Mouse (Mus musculus) retina, postnatal 1 day (tissue): ENCODE measurements around the gene B3gnt2.

Source experiments
- DNase-seq: peaks from one replicate; pipeline ENCODE4 v3.0.0-alpha.2; 2012

B3gnt2 gene

GRCm38 (mm10) chr11:22846960-22847731 lies 13.6 kb downstream of the B3gnt2 start:
- no peak for DNase-seq

- no peak for DNase-seq
Observed at GRCm38 (mm10) chr11:22846093-22846835, 14.5 kb downstream of the B3gnt2 start.

DNA sequence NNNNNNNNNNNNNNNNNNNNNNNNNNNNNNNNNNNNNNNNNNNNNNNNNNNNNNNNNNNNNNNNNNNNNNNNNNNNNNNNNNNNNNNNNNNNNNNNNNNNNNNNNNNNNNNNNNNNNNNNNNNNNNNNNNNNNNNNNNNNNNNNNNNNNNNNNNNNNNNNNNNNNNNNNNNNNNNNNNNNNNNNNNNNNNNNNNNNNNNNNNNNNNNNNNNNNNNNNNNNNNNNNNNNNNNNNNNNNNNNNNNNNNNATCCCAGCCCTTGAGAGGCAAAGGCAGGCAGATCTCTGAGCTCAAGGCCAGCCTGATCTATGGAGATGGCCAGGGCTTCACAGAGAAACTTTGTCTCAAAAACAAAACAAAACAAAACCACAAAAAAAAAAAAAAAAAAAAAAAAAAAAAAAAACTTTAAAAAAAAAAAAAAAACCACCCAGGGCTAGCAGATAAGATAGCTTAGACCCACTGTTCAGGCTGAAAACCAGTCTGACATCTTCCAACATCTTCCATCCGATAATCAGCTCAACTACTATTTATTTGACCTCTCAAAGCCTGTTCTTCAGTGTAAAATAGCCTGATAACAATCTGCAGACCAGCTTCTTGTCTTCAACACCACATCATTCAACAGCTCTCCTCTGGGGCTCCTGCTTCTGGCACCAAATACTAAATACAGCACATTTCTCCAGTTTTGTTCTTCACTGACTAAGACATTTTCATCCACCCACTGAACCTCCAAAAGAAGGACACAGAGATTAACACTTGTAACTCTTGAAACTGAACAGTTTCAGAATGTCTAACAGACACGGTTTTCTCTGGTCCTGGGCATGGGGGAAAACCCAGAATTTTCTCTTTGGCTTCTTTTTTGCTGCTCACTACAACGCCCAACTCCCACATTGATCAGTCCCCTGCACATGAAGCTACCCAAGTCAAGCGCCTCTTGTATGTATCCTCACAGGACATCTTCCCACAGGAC lies 15.7 kb downstream of the B3gnt2 start:
- DNase-seq, result no peak

DNA sequence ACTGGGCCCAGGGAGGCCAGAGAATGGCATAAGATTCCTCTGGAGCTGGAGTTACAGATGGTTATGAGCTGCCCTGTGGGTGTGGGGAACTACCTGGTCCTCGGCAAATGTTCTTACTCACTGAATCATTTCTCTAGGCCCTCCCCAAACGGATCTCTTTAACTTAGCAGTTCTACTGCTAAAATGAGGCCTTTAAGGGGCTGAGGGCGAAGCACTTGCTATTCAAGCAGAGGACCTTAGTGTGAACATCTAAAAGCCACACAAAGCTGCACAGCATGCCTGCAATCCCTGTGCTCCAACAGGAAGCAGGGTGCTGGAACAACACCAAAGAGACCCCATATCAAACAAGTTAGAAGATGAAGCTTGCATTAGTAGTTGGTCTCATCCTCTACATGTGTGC lies 21.3 kb downstream of the B3gnt2 start:
- no peak for DNase-seq

DNA sequence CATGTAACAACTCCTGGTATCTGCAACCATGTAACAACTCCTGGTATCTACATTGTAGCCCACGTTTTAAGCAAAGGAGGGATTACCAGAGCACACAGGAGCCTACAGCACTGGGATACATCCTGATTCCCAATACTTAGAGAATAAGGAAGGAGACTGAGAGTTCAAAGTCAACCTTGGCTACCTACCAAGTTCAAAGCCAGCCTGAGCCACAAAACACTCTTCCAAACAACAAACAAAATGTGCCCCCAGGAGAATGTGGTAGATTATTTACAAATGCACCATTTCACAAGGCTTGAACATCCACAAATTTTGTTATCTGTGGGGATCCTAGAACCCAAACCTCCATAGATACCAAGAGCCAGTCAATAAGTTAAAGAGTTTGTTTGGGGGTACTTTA lies 22.4 kb downstream of the B3gnt2 start:
- DNase-seq, result no peak

- DNase-seq, result no peak
Observed at GRCm38 (mm10) chr11:22836269-22836668, 24.5 kb downstream of the B3gnt2 start.

DNA sequence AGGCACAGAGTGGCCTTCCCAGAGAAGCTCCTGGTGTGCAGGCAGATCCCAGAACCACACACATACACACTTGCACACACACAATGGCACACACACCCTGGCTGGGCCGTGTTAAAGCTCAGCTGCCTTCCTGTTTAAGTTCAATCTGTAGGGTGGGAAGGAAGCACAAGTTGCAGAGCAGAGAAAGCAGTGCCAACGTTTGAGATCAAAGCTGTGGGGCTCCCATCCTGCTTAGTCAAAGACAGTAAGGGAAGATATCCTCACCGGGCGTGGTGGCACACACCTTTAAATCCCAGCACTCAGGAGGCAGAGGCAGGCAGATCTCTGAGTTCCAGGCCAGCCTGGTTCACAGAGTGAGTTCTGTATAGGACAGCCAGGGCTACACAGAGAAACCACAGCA lies 28.2 kb downstream of the B3gnt2 start:
- DNase-seq, result no peak

DNA sequence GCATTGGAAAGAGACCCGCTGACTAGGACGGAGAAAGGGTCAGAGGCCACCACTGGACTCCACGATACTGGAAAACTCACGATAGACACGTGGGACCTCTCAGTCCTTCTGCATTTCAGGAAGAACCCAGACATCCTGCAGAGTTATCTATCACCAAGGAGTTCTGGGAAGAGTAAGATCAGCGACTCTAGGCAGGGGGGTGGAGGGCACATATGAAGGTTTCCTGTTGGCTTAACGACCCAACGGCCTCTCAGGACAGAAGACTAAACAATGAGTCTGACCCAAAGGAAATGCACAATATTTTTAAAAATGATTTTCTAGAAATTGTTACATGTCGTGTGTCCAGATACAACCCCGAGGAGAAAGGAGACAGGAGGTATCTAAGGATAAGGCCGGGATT lies 28.8 kb downstream of the B3gnt2 start:
- DNase-seq, result no peak

- no peak for DNase-seq
Observed at GRCm38 (mm10) chr11:22830684-22831083, 30.1 kb downstream of the B3gnt2 start.

GRCm38 (mm10) chr11:22830179-22830611 lies 30.6 kb downstream of the B3gnt2 start:
- no peak for DNase-seq

DNA sequence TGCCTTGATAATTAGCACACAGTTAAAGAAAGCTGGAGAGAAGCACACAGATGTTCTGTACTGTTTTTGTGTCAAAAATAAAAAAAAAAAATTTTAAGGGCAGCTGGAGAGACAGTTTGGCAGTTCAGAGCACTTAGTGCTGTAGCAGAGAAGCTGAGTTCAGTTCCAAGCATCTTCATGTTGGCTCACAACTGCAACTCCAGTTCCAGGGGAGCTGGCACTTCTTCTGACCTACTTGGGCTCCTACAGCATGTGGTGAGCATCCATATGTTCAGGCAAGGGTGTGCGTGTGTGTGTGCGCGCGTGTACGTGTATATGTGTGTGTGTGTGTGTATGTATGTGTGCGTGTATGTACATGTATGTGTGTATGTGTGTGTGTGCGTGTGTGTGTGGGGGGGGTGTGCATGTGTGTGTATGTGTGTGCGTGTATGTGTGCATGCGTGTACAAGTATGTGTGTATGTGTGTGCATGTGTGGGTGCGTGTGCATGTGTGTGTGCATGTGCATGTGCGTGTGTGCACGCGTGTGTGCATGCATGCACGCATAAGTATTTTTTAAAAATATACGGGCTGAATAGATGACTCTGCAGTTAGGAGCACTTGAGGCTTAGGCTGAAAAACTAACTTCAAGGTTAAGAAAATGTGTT lies 31.7 kb downstream of the B3gnt2 start:
- DNase-seq, result no peak

DNA sequence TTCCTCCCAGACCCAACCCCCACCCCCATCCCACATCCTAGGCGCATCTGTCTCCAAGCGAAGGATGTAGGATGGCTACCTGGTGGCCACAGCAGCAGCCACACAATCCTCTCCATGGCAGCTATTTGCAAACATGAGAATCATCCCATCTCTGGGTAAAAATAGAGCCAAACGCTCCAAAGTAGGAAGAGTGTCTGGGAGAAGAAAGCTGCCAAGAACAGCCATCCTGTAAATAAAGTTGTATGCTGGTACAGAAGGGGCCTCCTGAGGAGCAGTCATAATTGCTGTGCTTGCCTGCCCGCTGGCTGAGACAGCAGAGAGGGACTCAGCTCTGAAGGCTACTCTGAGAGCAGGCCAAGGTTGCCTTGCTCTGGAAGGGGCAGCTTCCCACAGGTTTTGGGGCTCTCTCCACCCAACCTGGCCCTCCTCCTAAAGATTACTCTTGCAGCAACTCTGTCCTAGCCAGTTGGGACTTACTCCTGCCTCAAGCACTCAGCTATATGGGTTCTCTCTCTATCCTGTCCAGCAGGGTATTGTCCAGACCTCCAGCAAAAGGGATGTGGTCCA lies 33.2 kb downstream of the B3gnt2 start:
- DNase-seq, result no peak

DNA sequence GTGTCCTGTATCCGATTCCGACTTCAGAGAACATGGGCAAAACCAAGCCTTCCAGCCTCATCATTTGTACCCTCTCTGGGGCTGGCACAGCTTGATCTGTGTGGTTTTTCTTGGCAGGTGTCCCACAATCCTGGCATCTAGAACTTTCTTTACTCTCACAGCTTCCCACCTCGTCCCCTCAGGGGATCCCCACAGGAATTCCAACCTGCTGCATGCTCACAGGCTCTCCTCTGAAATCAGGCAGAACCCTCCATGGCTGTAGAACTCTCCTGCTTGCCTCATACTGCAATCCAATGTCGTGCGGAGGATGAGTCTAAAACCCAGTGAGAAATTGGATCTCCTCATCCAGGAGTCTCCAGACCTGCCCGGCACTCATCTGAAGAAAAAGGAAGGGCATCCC lies 34.1 kb downstream of the B3gnt2 start:
- no peak for DNase-seq

- no peak for DNase-seq
Observed at GRCm38 (mm10) chr11:22826051-22826450, 34.7 kb downstream of the B3gnt2 start.

DNA sequence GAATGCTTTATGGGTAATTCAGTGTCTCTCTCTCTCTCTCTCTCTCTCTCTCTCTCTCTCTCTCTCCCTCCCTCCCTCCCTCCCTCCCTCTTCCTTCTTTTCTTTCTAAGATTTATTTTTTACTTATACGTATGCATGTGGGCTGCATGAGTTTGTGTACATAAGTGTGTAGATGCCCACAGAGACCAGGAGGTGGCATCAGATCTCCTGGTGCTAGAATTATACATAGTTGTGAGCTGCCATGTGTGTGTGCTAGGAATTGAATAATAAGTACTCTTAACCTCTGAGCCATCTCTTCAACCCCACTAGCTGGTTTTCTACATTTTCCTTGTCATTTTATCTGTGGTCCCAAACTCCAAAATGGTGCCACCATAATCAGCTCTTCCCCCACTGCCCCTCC lies 35.2 kb downstream of the B3gnt2 start:
- no peak for DNase-seq

DNA sequence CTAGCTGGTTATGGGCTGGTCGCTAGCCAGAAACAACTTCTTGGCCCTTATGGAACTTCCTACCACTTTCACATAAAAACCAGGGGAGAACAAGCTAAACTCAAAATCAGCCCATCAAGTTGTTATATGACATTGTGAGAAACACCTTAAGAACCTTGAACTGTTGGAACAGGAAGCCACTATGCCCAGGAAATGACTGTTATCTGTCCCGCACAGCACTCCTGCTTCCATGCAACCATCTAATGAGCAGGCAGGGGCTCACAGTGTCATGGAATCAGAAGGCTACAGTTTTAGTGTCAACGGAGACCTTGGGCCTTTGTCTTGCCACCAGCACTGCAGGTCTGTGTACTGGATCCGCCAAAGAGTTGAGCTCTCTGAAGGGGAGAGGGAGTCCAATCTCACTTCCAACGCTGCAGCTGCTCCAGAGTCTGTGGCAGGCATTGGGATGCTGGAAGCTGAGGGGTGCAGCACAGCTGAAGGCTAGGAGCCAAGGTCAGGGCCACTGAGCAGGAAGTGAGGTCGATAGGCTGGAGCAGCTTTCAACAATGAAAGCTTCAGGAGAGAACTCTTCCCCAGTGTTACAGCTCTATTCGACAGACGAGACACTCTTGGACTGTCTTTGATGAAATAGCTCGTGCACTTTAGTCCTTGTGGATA lies 36.6 kb downstream of the B3gnt2 start:
- DNase-seq, result no peak

DNA sequence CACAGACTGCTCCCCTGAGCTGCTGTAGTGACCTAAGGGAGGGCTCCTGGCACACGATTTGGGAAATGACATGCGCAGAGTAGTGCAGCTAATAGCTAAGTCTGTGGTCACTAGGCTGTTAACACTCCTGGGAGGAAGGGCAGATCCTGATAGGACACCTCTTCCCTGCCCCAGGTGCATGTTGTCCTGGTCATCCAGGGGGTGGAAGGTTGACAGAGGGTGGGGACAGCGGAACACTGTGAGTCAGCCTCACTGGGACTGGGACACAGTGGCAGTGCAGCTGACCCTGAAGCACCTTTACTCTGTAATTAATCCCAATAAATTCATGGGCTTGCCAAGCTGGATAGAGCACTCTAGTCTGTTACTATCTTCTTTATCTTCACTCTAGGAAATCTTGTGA lies 39.5 kb downstream of the B3gnt2 start:
- DNase-seq, result no peak

DNA sequence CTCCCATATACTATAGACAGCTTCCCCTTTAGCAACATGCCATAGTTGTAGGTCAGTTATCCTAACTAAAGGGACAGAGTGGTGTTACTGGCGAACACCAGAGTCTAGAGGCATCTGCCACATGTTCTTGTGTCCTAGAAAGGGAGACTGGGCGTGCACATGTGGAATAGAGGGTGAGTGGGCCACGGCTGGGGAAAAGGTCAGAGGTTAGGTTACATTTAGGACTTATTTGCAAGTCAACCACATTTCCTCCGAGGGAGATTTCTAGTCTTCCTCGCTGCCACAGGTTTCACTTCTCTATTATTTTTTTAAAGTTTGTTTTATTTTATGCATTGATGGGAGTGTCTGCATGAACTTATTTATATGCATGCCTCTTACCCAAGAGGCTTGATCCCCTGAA lies 42.4 kb downstream of the B3gnt2 start:
- DNase-seq, result no peak

- DNase-seq, result no peak
Observed at GRCm38 (mm10) chr11:22815877-22816276, 44.9 kb downstream of the B3gnt2 start.

- no peak for DNase-seq
Observed at GRCm38 (mm10) chr11:22815143-22815542, 45.6 kb downstream of the B3gnt2 start.

DNA sequence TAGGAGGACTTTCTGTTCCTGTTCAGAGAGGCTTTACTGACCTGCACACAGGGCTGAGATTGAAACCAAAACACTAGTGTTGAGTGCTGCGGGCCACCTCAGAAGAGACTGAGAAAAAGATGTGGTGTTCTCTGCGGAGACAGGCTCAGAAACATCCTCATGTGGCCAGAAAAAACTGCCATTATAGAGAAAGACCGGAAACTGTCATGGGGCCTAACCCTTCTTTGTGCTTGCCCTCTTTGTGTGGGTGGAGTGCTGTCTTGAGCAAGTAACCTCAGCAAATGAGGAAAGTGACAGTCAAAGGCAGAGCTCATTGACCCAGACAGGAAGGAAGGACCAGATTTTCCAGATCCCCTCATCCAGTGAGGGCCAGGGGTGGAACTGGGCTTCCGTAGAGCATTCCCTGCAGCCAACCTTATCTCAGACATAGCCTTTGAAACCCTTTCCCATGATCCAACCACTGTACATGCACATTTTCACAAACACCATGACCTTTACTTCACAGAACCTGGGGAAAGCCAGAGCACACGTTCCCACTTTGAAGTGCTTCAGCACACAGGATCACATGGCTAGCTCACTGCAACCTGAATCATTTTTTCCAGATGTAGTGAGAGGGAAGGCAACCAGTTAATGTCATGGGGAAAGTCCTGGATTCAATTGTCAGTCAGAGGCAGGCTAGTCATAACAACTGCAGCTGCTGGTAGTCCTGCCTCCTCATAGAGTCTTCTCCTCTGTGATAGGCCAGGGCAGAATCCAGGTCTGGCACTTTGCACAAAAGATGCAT lies 46.6 kb downstream of the B3gnt2 start:
- DNase-seq, result no peak
